Mouse (Mus musculus): Measurements from ENCODE around the gene Camk1. TPM values are rescaled to one million over a fixed set of nuclear protein-coding genes. Genes with fewer than 3 reads are reported as not detected.

Camk1 gene
- polyA plus RNA-seq, 1 experiment, result 64.7 TPM

GRCm38 (mm10) chr6:113377496-113378385, 34.0 kb upstream of the Camk1 start, which contains the start of the genes Tada3 and Arpc4:
Gene Tada3, minus strand, starts transcription at chr6:113377883.
Gene Arpc4, plus strand, starts transcription at chr6:113378115.
- no peak for TF ChIP-seq CTCF (IDR thresholded peaks at IDR 0.05; ENCODE audit: borderline replicate concordance, extremely low read depth, insufficient read depth, insufficient read length)
- peak; percentile 49; the same call in 1 of the 2 replicates for TF ChIP-seq POLR2A (IDR thresholded peaks at IDR 0.05; ENCODE audit: borderline replicate concordance, extremely low read depth, insufficient read depth, insufficient read length, poor library complexity, severe bottlenecking)
- DNase-seq (ENCODE audit: low read depth), result peak; percentile 97

GRCm38 (mm10) chr6:113377172-113377495, 33.4 kb upstream of the Camk1 start:
- no peak for TF ChIP-seq CTCF (IDR thresholded peaks at IDR 0.05; ENCODE audit: borderline replicate concordance, extremely low read depth, insufficient read depth, insufficient read length)
- TF ChIP-seq POLR2A (IDR thresholded peaks at IDR 0.05; ENCODE audit: borderline replicate concordance, extremely low read depth, insufficient read depth, insufficient read length, poor library complexity, severe bottlenecking), result no peak

GRCm38 (mm10) chr6:113373491-113373890, 29.7 kb upstream of the Camk1 start:
- no peak for DNase-seq (ENCODE audit: low read depth)
- TF ChIP-seq CTCF (IDR thresholded peaks at IDR 0.05; ENCODE audit: borderline replicate concordance, extremely low read depth, insufficient read depth, insufficient read length) (no peak), POLR2A (IDR thresholded peaks at IDR 0.05; ENCODE audit: borderline replicate concordance, extremely low read depth, insufficient read depth, insufficient read length, poor library complexity, severe bottlenecking) (no peak)

More at GRCm38 (mm10) chr6:113377172-113377495, 33.4 kb upstream of the Camk1 start:
- no peak for DNase-seq (ENCODE audit: low read depth)

- TF ChIP-seq CTCF (IDR thresholded peaks at IDR 0.05; ENCODE audit: borderline replicate concordance, extremely low read depth, insufficient read depth, insufficient read length) (no peak), POLR2A (IDR thresholded peaks at IDR 0.05; ENCODE audit: borderline replicate concordance, extremely low read depth, insufficient read depth, insufficient read length, poor library complexity, severe bottlenecking) (no peak)
Measured at GRCm38 (mm10) chr6:113370194-113370929, 26.6 kb upstream of the Camk1 start.

GRCm38 (mm10) chr6:113368577-113368976, 24.8 kb upstream of the Camk1 start:
- TF ChIP-seq CTCF (IDR thresholded peaks at IDR 0.05; ENCODE audit: borderline replicate concordance, extremely low read depth, insufficient read depth, insufficient read length) (no peak), POLR2A (IDR thresholded peaks at IDR 0.05; ENCODE audit: borderline replicate concordance, extremely low read depth, insufficient read depth, insufficient read length, poor library complexity, severe bottlenecking) (no peak)
- DNase-seq (ENCODE audit: low read depth), result no peak

More at GRCm38 (mm10) chr6:113370194-113370929, 26.6 kb upstream of the Camk1 start:
- DNase-seq (ENCODE audit: low read depth), result no peak

GRCm38 (mm10) chr6:113368124-113368523, 24.3 kb upstream of the Camk1 start:
- TF ChIP-seq CTCF (IDR thresholded peaks at IDR 0.05; ENCODE audit: borderline replicate concordance, extremely low read depth, insufficient read depth, insufficient read length) (no peak), POLR2A (IDR thresholded peaks at IDR 0.05; ENCODE audit: borderline replicate concordance, extremely low read depth, insufficient read depth, insufficient read length, poor library complexity, severe bottlenecking) (no peak)
- DNase-seq (ENCODE audit: low read depth), result no peak

- DNase-seq (ENCODE audit: low read depth), result no peak
- no peak for TF ChIP-seq CTCF (IDR thresholded peaks at IDR 0.05; ENCODE audit: borderline replicate concordance, extremely low read depth, insufficient read depth, insufficient read length)
- TF ChIP-seq POLR2A (IDR thresholded peaks at IDR 0.05; ENCODE audit: borderline replicate concordance, extremely low read depth, insufficient read depth, insufficient read length, poor library complexity, severe bottlenecking), result no peak
Measured at GRCm38 (mm10) chr6:113367574-113367973, 23.8 kb upstream of the Camk1 start.

GRCm38 (mm10) chr6:113366639-113367038, 22.9 kb upstream of the Camk1 start:
- no peak for TF ChIP-seq POLR2A (IDR thresholded peaks at IDR 0.05; ENCODE audit: borderline replicate concordance, extremely low read depth, insufficient read depth, insufficient read length, poor library complexity, severe bottlenecking)
- DNase-seq (ENCODE audit: low read depth), result no peak

GRCm38 (mm10) chr6:113364518-113365135, 20.8 kb upstream of the Camk1 start:
- DNase-seq (ENCODE audit: low read depth), result no peak
- no peak for TF ChIP-seq POLR2A (IDR thresholded peaks at IDR 0.05; ENCODE audit: borderline replicate concordance, extremely low read depth, insufficient read depth, insufficient read length, poor library complexity, severe bottlenecking)

- TF ChIP-seq POLR2A (IDR thresholded peaks at IDR 0.05; ENCODE audit: borderline replicate concordance, extremely low read depth, insufficient read depth, insufficient read length, poor library complexity, severe bottlenecking), result no peak
- no peak for TF ChIP-seq CTCF (IDR thresholded peaks at IDR 0.05; ENCODE audit: borderline replicate concordance, extremely low read depth, insufficient read depth, insufficient read length)
- DNase-seq (ENCODE audit: low read depth), result no peak
Measured at GRCm38 (mm10) chr6:113362241-113362640, 18.5 kb upstream of the Camk1 start.

- DNase-seq (ENCODE audit: low read depth), result no peak
- TF ChIP-seq POLR2A (IDR thresholded peaks at IDR 0.05; ENCODE audit: borderline replicate concordance, extremely low read depth, insufficient read depth, insufficient read length, poor library complexity, severe bottlenecking) (no peak), CTCF (IDR thresholded peaks at IDR 0.05; ENCODE audit: borderline replicate concordance, extremely low read depth, insufficient read depth, insufficient read length) (no peak)
Measured at GRCm38 (mm10) chr6:113361476-113361875, 17.7 kb upstream of the Camk1 start.
